Mouse (Mus musculus) myocyte (in vitro differentiated cells): ENCODE data around the gene Irx3. TPM values are rescaled to one million over a fixed set of nuclear protein-coding genes. Genes with fewer than 3 reads are reported as not detected.
A peak's percentile ranks its signal among the peaks of the same experiment; 100 is the strongest.

ENCODE experiments used
- H3K27me3 ChIP-seq: one replicate; pipeline ENCODE4 v1.6.1; 2011; ENCODE audit not compliant: control insufficient read depth, insufficient read depth, insufficient read length
- H3K36me3 ChIP-seq: one replicate; pipeline ENCODE4 v1.6.1; 2011; ENCODE audit not compliant: control insufficient read depth, insufficient read depth
- H3K4me2 ChIP-seq: one replicate; pipeline ENCODE4 v1.6.1; 2011; ENCODE audit warnings: low read depth, control low read depth
- H3K4me3 ChIP-seq: one replicate; pipeline ENCODE4 v1.5.1; 2011; ENCODE audit warnings: mild to moderate bottlenecking, control low read depth, moderate library complexity
- H3K79me2 ChIP-seq: one replicate; pipeline ENCODE4 v1.6.1; 2011; ENCODE audit not compliant: control insufficient read depth, insufficient read depth
- H3ac ChIP-seq: one replicate; pipeline ENCODE4 v1.6.1; 2011; ENCODE audit not compliant: control insufficient read depth, insufficient read length
- CEBPB ChIP-seq: IDR thresholded peaks from 2 replicates; pipeline ENCODE4 v1.6.1; 2011; ENCODE audit warnings: mild to moderate bottlenecking, moderate library complexity; ENCODE audit not compliant: poor library complexity, insufficient read depth, severe bottlenecking
- E2F4 ChIP-seq: IDR thresholded peaks from one replicate; pipeline ENCODE4 v1.6.1; 2011; ENCODE audit warnings: mild to moderate bottlenecking, control low read depth, moderate library complexity; ENCODE audit not compliant: insufficient read depth
- MAX ChIP-seq: IDR thresholded peaks from one replicate; pipeline ENCODE4 v1.6.1; 2011; ENCODE audit warnings: low read depth, mild to moderate bottlenecking, control low read depth
- MYOD1 ChIP-seq, 3 experiments: IDR thresholded peaks; one replicate each; pipeline ENCODE4 v1.6.1; 2011; ENCODE audit warnings: control low read depth in 2 of 3, low read depth in 2 of 3, mild to moderate bottlenecking in 2 of 3, moderate library complexity in 1 of 3; ENCODE audit not compliant: insufficient read length in 2 of 3, control insufficient read depth in 1 of 3
- MYOG ChIP-seq, 3 experiments: IDR thresholded peaks; one replicate each; pipeline ENCODE4 v1.6.1; 2011; ENCODE audit warnings: control low read depth in 2 of 3, low read depth in 2 of 3, mild to moderate bottlenecking in 2 of 3; ENCODE audit not compliant: insufficient read length in 2 of 3, control insufficient read depth in 1 of 3, insufficient read depth in 1 of 3
- POLR2A ChIP-seq: IDR thresholded peaks from one replicate; pipeline ENCODE4 v1.6.1; 2011; ENCODE audit warnings: low read depth, mild to moderate bottlenecking, control low read depth, moderate library complexity; ENCODE audit not compliant: insufficient read length
- POLR2AphosphoS2 ChIP-seq: IDR thresholded peaks from one replicate; pipeline ENCODE4 v1.6.1; 2011; ENCODE audit warnings: low read depth, control low read depth; ENCODE audit not compliant: insufficient read length
- REST ChIP-seq: IDR thresholded peaks from one replicate; pipeline ENCODE4 v1.6.1; 2011; ENCODE audit warnings: mild to moderate bottlenecking, control low read depth, moderate library complexity; ENCODE audit not compliant: insufficient read depth, insufficient read length
- SRF ChIP-seq: IDR thresholded peaks from one replicate; pipeline ENCODE4 v1.6.1; 2011; ENCODE audit warnings: low read depth; ENCODE audit not compliant: control insufficient read depth, insufficient read length
- TCF12 ChIP-seq: IDR thresholded peaks from one replicate; pipeline ENCODE4 v1.6.1; 2011; ENCODE audit warnings: mild to moderate bottlenecking, control low read depth; ENCODE audit not compliant: poor library complexity, insufficient read depth, severe bottlenecking
- TCF3 ChIP-seq: IDR thresholded peaks from one replicate; pipeline ENCODE4 v1.6.1; 2011; ENCODE audit warnings: low read depth, control low read depth; ENCODE audit not compliant: insufficient read length
- USF1 ChIP-seq: IDR thresholded peaks from one replicate; pipeline ENCODE4 v1.6.1; 2011; ENCODE audit warnings: low read depth, mild to moderate bottlenecking, control low read depth, moderate library complexity
- polyA plus RNA-seq: library from polyadenylated mRNA; unstranded; fragments of >200 nt; fragmentation: generic; extraction: Trizol; gene quantifications from one replicate; pipeline ENCODE4 v1.2.1, GENCODE M21; 2012; ENCODE audit warnings: missing spikeins

Gene Irx3
- polyA plus RNA-seq: 26.4 TPM

DNA sequence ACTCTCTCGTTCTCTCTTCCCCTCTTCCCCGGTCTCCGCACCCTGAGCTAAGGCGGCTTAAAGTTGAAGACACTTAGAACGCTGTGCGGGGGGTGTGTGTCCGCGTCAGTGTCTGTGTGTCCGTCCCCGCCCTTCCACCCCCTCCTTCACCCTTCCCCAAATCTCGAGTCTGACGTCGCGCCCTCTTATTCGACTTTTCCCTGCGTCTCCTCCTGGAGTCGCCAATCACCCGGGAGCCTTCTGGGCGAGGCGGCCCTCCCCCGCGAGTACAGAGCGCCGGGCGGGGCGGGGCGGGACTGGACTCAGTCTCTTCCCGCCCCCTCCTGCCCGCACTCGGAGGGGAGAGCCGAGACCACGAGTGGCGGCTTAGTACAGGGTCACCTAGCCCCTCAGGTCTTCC, at the start of gene Irx3:
Gene Irx3 (minus strand): TSS at position 229 of the 400 bp plus-strand sequence.
- Histone ChIP-seq H3K36me3 (no peaks in the 10 kb centered on the region), H3K4me2 (peak within 1 kb of the TSS; percentile 86), H3K27me3 (no peaks in the 10 kb centered on the region), H3ac (peak within 1 kb of the TSS; percentile 91), H3K79me2 (peaks cover 10% of the 10 kb centered on the region), H3K4me3 (peak within 1 kb of the TSS; percentile 83)
- TF ChIP-seq TCF12: no peak
- TF ChIP-seq POLR2A: peak; percentile 60
- no peak for TF ChIP-seq USF1
- TF ChIP-seq TCF3: no peak
- peak; percentile 57 for TF ChIP-seq POLR2AphosphoS2
- no peak for TF ChIP-seq MAX
- no peak for TF ChIP-seq E2F4
- TF ChIP-seq CEBPB: no peak
- TF ChIP-seq REST: no peak
- TF ChIP-seq SRF: no peak

DNA sequence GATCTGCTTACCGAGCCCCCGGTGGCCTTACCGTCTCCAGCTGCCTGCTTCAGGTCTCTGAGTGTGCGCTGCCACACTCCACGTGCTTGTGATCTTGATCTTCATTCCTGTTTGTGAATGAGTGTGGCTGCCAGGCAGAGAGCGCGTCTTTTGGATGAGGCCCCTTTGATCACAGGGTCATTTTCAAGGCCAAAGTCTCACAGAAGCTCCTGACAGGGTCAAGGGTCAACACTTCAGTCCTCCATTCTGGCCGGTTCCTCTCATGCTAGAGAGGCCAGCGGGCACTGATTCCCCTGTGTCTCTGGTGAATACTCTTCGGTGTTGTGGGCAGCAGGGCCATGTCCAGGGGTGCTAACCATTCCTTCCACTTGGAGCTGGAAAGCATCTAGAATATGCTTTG, 49.5 kb upstream of the Irx3 start:
- no peak overlapping the region for H3K4me3 ChIP-seq
- H3K27me3 ChIP-seq: no peaks in the 10 kb centered on the region
- H3K79me2 ChIP-seq: no peaks in the 10 kb centered on the region
- H3K4me2 ChIP-seq: no peak overlapping the region
- no peaks in the 10 kb centered on the region for H3K36me3 ChIP-seq
- no peak for TF ChIP-seq REST
- no peak for TF ChIP-seq TCF12
- TF ChIP-seq E2F4: no peak
- no peak for TF ChIP-seq USF1
- TF ChIP-seq SRF: no peak
- no peak for TF ChIP-seq MYOG (IDR thresholded peaks at IDR 0.05; ENCODE audit: control insufficient read depth in 1 of 3, insufficient read depth in 1 of 3, insufficient read length in 2 of 3, low read depth in 2 of 3)
- TF ChIP-seq POLR2A: no peak
- TF ChIP-seq POLR2AphosphoS2: no peak
- no peak for TF ChIP-seq MAX
- no peak for TF ChIP-seq TCF3
- no peak for TF ChIP-seq MYOD1 (IDR thresholded peaks at IDR 0.05; ENCODE audit: control insufficient read depth in 1 of 3, insufficient read length in 2 of 3, low read depth in 2 of 3)
- TF ChIP-seq CEBPB: no peak
- H3ac ChIP-seq: no peak overlapping the region

DNA sequence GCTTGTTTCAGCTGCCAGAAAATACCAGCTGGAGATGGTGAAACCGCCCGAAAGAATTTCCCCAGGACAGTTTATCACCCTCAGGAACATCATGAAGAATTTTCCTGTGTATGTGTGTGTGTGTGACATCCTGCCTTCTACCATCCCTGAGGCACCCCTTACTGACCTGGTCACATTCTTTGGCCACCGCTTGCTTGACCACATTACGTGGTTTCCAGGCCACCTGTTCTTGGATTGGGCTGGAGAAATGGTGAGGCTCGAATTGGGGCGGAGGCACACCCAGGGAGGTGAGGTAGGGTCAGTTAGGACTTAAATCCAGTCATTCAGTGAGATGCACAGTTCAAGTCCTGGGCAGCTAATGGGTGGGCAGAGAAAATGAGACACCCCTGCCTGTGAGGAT, 48.1 kb upstream of the Irx3 start:
- Histone ChIP-seq H3ac (no peak overlapping the region), H3K4me3 (no peak overlapping the region), H3K79me2 (no peaks in the 10 kb centered on the region), H3K4me2 (no peak overlapping the region), H3K27me3 (no peaks in the 10 kb centered on the region), H3K36me3 (no peaks in the 10 kb centered on the region)
- TF ChIP-seq MYOD1 (IDR thresholded peaks at IDR 0.05; ENCODE audit: control insufficient read depth in 1 of 3, insufficient read length in 2 of 3, low read depth in 2 of 3) (peak in 1 of 3 experiments; percentile 77), MYOG (IDR thresholded peaks at IDR 0.05; ENCODE audit: control insufficient read depth in 1 of 3, insufficient read depth in 1 of 3, insufficient read length in 2 of 3, low read depth in 2 of 3) (peak in 2 of 3 experiments; percentile 54 to 85), TCF12 (peak; percentile 22), SRF (no peak)

DNA sequence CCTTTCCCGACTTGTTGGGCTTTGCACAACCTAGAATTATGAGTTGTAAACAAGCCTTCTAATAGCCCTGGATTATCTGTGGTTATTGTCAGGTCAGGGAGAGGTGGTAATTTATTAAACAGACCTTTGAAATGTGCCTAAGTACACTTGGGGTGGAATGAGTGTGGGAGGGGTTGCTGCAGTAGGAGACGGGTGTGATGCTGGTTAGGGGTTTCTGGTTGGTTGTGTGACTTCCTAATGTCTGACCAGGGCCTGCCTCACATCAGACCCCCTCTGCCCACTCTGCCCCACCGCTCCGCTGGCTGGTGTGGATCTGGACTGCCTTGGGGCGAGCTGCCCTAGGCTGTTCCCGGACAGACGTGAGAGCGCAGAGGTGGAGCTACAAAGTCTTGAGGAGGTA, 47.7 kb upstream of the Irx3 start:
- no peaks in the 10 kb centered on the region for H3K27me3 ChIP-seq
- H3ac ChIP-seq: no peak overlapping the region
- H3K4me2 ChIP-seq: no peak overlapping the region
- no peaks in the 10 kb centered on the region for H3K36me3 ChIP-seq
- H3K4me3 ChIP-seq: no peak overlapping the region
- H3K79me2 ChIP-seq: no peaks in the 10 kb centered on the region
- no peak for TF ChIP-seq MAX
- no peak for TF ChIP-seq MYOG (IDR thresholded peaks at IDR 0.05; ENCODE audit: control insufficient read depth in 1 of 3, insufficient read depth in 1 of 3, insufficient read length in 2 of 3, low read depth in 2 of 3)
- no peak for TF ChIP-seq TCF12
- no peak for TF ChIP-seq CEBPB
- no peak for TF ChIP-seq TCF3
- no peak for TF ChIP-seq REST
- no peak for TF ChIP-seq POLR2A
- no peak for TF ChIP-seq POLR2AphosphoS2
- no peak for TF ChIP-seq E2F4
- no peak for TF ChIP-seq MYOD1 (IDR thresholded peaks at IDR 0.05; ENCODE audit: control insufficient read depth in 1 of 3, insufficient read length in 2 of 3, low read depth in 2 of 3)
- no peak for TF ChIP-seq SRF
- TF ChIP-seq USF1: no peak

DNA sequence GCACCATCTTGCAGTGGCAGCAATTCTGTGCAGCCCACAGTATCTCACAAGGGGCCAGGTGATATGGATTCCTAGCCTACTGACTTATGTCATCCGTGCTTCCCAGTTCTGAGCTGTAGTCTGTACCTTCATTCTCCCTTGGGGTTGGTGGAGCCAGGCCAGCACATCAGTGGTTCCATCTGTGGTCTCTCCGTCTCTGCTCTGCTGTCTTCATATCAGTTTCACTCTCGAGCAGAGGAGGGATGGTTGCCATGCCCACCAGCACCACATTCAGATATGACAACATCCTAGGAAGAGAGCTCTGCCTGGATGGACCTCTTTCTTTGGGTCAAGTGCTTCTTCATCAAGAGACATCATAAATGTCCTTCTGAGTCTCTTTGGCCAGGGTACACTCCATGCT, 43.8 kb upstream of the Irx3 start:
- Histone ChIP-seq H3K4me2 (no peak overlapping the region), H3K27me3 (no peaks in the 10 kb centered on the region), H3K36me3 (no peaks in the 10 kb centered on the region), H3K4me3 (no peak overlapping the region), H3K79me2 (no peaks in the 10 kb centered on the region), H3ac (no peak overlapping the region)
- TF ChIP-seq USF1 (no peak), E2F4 (no peak), POLR2AphosphoS2 (no peak), REST (no peak), SRF (no peak), CEBPB (no peak), TCF3 (no peak), POLR2A (no peak), MAX (no peak), MYOG (IDR thresholded peaks at IDR 0.05; ENCODE audit: control insufficient read depth in 1 of 3, insufficient read depth in 1 of 3, insufficient read length in 2 of 3, low read depth in 2 of 3) (no peak), TCF12 (no peak), MYOD1 (IDR thresholded peaks at IDR 0.05; ENCODE audit: control insufficient read depth in 1 of 3, insufficient read length in 2 of 3, low read depth in 2 of 3) (no peak)
